Mouse (Mus musculus): ENCODE measurements around the gene Hipk3. TPM values are rescaled to one million over a fixed set of nuclear protein-coding genes. Genes with fewer than 3 reads are reported as not detected.

Hipk3 gene
- total RNA-seq (2014; fragmentation: Nextera tagmentation) (69.2 and 82.4 TPM in 2 replicates), total RNA-seq (2017) (43.3 and 49.7 TPM in 2 replicates), polyA plus RNA-seq (2012) (12.2 and 12.8 TPM in 2 replicates)

DNA sequence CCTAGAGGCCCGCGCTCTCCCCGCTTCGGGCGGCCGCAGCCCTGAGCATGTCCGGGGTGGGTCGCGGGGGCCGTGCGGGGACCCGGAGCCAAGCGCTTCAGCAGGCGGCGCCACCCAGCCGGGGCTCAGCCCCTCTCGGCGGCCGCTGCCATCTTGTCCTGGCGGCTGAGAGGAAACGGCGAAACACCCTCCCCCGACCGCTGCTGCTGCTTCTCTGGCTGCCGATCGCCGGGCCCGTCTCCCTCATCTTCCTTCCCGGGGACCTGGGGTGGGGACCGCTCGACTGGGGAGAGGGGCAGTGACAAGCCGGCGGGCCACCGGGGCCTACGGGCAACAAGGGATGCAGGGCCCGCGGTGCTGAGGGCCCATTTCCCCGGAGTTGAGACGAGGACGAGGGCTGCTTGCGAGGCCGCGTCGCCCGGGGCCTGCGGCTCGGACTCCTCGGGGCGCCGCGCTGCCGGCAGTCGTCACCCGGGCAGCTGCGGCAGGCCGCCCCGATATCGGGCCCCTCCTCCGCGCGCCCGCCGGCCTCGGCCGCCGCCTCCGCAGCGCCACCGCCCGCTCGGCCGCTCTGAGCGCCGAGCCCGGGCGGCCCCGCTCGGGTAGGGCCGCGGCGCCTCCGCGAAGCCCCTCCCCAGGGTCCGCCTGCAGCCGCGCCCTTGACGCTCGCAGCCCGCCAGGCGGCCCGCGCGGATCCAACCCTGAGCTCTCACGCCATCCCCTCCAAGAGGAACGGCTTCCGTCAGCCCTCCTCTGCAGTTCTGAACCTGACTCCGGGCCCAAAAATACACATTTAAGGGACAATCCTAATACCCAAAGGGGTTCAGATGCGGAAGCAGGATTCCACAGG is at the start of gene Hipk3:
Hipk3 (minus strand) TSS at position 496 of the 850 bp plus-strand sequence.
- peak; percentile 70 for DNase-seq (ENCODE audit: low spot score)
- Histone ChIP-seq H3K9me3 (replicated peaks) (no peaks in the 10 kb centered on the region), H3K27me3 (ENCODE audit: insufficient read depth, low read length) (no peaks in the 10 kb centered on the region), H3K4me1 (ENCODE audit: insufficient read depth, low read depth, low read length) (peaks cover 38% of the 10 kb centered on the region), H3K36me3 (replicated peaks) (peaks cover 5% of the 10 kb centered on the region), H3K4me3 (ENCODE audit: low read depth, low read length) (peak within 1 kb of the TSS; percentile 90)
- ATAC-seq (ENCODE audit: extremely low read depth, insufficient number of reproducible peaks, low FRiP score, poor library complexity, severe bottlenecking), result peak; percentile 72
- no peak for TF ChIP-seq TAL1 (conservative IDR thresholded peaks at IDR 0.05; ENCODE audit: low read depth, low read length)
- no peak for TF ChIP-seq GATA2 (IDR thresholded peaks at IDR 0.05; ENCODE audit: borderline replicate concordance, low read depth, low read length)
- no peak for TF ChIP-seq CTCF (IDR thresholded peaks at IDR 0.05; ENCODE audit: low read depth, low read length)
- no peak for TF ChIP-seq POLR2AphosphoS5 (IDR thresholded peaks at IDR 0.05; ENCODE audit: insufficient replicate concordance, low read depth, low read length)
- no peak for TF ChIP-seq GATA1 (IDR thresholded peaks at IDR 0.05; ENCODE audit: borderline replicate concordance, low read length)

DNA sequence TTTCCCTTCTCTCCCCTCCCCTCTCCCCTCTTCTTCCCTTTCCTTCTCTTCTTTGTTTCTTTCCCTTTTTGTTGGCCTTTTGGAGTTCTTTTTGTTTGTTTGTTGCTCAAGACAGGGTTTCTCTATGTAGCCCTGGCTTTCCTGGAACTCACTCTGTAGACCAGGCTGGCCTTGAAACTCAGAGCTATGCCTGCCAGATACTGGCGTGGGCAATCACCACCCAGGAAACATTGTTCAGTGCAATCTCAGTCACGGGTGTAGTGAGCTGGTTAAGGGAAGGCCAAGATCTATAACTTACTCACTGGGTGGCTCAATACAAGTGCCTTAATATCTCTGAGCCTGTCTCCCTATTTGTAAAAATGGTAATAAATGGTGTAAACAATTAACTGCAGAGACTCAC is 46.0 kb upstream of the Hipk3 start:
- H3K27me3 ChIP-seq (ENCODE audit: insufficient read depth, low read length), result peaks cover 8% of the 10 kb centered on the region; the same call in 1 of the 2 replicates
- ATAC-seq (ENCODE audit: extremely low read depth, insufficient number of reproducible peaks, low FRiP score, poor library complexity, severe bottlenecking), result no peak
- H3K4me1 ChIP-seq (ENCODE audit: insufficient read depth, low read depth, low read length), result no peaks in the 10 kb centered on the region
- no peak for TF ChIP-seq POLR2AphosphoS5 (IDR thresholded peaks at IDR 0.05; ENCODE audit: insufficient replicate concordance, low read depth, low read length)
- no peak for TF ChIP-seq TAL1 (conservative IDR thresholded peaks at IDR 0.05; ENCODE audit: low read depth, low read length)
- TF ChIP-seq GATA1 (IDR thresholded peaks at IDR 0.05; ENCODE audit: borderline replicate concordance, low read length), result no peak
- TF ChIP-seq GATA2 (IDR thresholded peaks at IDR 0.05; ENCODE audit: borderline replicate concordance, low read depth, low read length), result no peak
- no peak for TF ChIP-seq CTCF (IDR thresholded peaks at IDR 0.05; ENCODE audit: low read depth, low read length)
- no peak for DNase-seq (ENCODE audit: low spot score)
- H3K4me3 ChIP-seq (ENCODE audit: low read depth, low read length), result no peak overlapping the region
- no peaks in the 10 kb centered on the region for H3K36me3 ChIP-seq (replicated peaks)
- H3K9me3 ChIP-seq (replicated peaks), result no peaks in the 10 kb centered on the region

DNA sequence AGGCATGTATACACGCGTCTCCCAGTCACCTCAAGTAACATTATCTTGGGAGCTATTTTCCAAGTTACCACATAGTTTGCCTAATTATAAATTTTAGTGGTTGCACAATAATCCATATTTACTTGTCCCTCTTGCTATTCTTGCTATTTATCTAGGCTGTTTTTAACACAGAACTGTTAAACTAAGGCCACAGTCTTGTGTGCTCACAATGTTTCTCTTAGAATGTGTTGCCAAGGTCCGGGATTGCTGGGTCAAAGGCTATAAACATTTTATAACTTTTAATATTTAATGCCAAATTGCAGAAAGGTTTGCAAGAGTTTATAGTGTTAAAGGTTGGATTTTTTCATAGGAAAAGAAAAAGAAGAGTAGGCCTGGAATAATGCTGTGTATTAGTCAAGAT is 40.5 kb upstream of the Hipk3 start:
- Histone ChIP-seq H3K9me3 (replicated peaks) (no peaks in the 10 kb centered on the region), H3K36me3 (replicated peaks) (no peaks in the 10 kb centered on the region), H3K4me1 (ENCODE audit: insufficient read depth, low read depth, low read length) (peaks cover 5% of the 10 kb centered on the region; the same call in 1 of the 2 replicates), H3K4me3 (ENCODE audit: low read depth, low read length) (no peak overlapping the region), H3K27me3 (ENCODE audit: insufficient read depth, low read length) (0 out of 2 replicates have a peak, but pooled peaks cover 4% of the 10 kb centered on the region)
- TF ChIP-seq TAL1 (conservative IDR thresholded peaks at IDR 0.05; ENCODE audit: low read depth, low read length) (no peak), GATA1 (IDR thresholded peaks at IDR 0.05; ENCODE audit: borderline replicate concordance, low read length) (no peak), POLR2AphosphoS5 (IDR thresholded peaks at IDR 0.05; ENCODE audit: insufficient replicate concordance, low read depth, low read length) (no peak), CTCF (IDR thresholded peaks at IDR 0.05; ENCODE audit: low read depth, low read length) (no peak), GATA2 (IDR thresholded peaks at IDR 0.05; ENCODE audit: borderline replicate concordance, low read depth, low read length) (no peak)
- no peak for DNase-seq (ENCODE audit: low spot score)
- ATAC-seq (ENCODE audit: extremely low read depth, insufficient number of reproducible peaks, low FRiP score, poor library complexity, severe bottlenecking), result no peak

DNA sequence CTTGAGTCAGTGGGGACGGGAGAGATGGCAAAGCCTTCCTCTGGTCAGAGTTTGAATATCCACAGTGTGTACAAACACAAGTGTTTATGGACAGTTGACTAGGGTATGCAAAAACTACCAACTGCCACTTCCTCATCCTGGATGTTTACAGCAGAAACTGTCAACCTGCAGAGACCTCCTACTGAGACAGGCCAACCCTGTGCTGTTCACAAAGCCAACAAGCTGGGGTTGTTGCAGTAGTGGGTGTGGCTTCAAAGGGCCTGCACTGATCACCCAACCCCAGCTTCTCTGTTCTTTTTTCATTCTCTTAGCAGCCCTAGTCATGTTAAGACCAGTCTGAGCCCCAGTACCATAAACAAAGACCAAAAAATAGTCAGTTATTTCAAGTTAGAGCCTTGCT is 38.3 kb upstream of the Hipk3 start:
- TF ChIP-seq GATA1 (IDR thresholded peaks at IDR 0.05; ENCODE audit: borderline replicate concordance, low read length), result no peak
- no peak for TF ChIP-seq POLR2AphosphoS5 (IDR thresholded peaks at IDR 0.05; ENCODE audit: insufficient replicate concordance, low read depth, low read length)
- TF ChIP-seq CTCF (IDR thresholded peaks at IDR 0.05; ENCODE audit: low read depth, low read length), result no peak
- no peak for TF ChIP-seq GATA2 (IDR thresholded peaks at IDR 0.05; ENCODE audit: borderline replicate concordance, low read depth, low read length)
- no peak for TF ChIP-seq TAL1 (conservative IDR thresholded peaks at IDR 0.05; ENCODE audit: low read depth, low read length)
- DNase-seq (ENCODE audit: low spot score) (no peak), ATAC-seq (ENCODE audit: extremely low read depth, insufficient number of reproducible peaks, low FRiP score, poor library complexity, severe bottlenecking) (no peak)
- peaks cover 5% of the 10 kb centered on the region; the same call in 1 of the 2 replicates for H3K4me1 ChIP-seq (ENCODE audit: insufficient read depth, low read depth, low read length)
- peaks cover 4% of the 10 kb centered on the region for H3K27me3 ChIP-seq (ENCODE audit: insufficient read depth, low read length)
- no peaks in the 10 kb centered on the region for H3K36me3 ChIP-seq (replicated peaks)
- no peak overlapping the region for H3K4me3 ChIP-seq (ENCODE audit: low read depth, low read length)
- no peaks in the 10 kb centered on the region for H3K9me3 ChIP-seq (replicated peaks)

DNA sequence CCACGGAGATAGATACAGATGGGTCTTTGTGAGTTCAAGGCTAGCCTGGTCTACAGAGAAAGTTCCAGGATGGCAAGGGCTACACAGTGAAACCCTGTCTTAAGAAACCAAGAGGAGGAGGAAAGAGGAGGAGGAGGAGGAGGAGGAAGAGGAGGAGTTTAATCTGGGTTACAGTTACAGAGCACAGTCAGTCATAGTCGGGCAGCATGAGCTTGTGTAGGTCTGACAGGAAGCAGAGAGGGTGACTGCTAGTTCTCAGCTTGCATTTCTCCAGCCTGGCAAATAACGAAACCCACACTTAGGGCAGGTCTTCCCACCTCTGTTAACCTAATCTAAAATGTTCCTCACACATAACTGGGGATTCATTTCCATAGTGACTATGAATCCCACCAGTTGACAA is 32.3 kb upstream of the Hipk3 start:
- no peak overlapping the region for H3K4me3 ChIP-seq (ENCODE audit: low read depth, low read length)
- no peaks in the 10 kb centered on the region for H3K9me3 ChIP-seq (replicated peaks)
- DNase-seq (ENCODE audit: low spot score), result no peak
- peaks cover 7% of the 10 kb centered on the region; the same call in 1 of the 2 replicates for H3K4me1 ChIP-seq (ENCODE audit: insufficient read depth, low read depth, low read length)
- H3K36me3 ChIP-seq (replicated peaks), result no peaks in the 10 kb centered on the region
- ATAC-seq (ENCODE audit: extremely low read depth, insufficient number of reproducible peaks, low FRiP score, poor library complexity, severe bottlenecking), result no peak
- TF ChIP-seq POLR2AphosphoS5 (IDR thresholded peaks at IDR 0.05; ENCODE audit: insufficient replicate concordance, low read depth, low read length), result no peak
- TF ChIP-seq CTCF (IDR thresholded peaks at IDR 0.05; ENCODE audit: low read depth, low read length), result no peak
- no peak for TF ChIP-seq TAL1 (conservative IDR thresholded peaks at IDR 0.05; ENCODE audit: low read depth, low read length)
- TF ChIP-seq GATA1 (IDR thresholded peaks at IDR 0.05; ENCODE audit: borderline replicate concordance, low read length), result no peak
- TF ChIP-seq GATA2 (IDR thresholded peaks at IDR 0.05; ENCODE audit: borderline replicate concordance, low read depth, low read length), result no peak
- H3K27me3 ChIP-seq (ENCODE audit: insufficient read depth, low read length), result peaks cover 23% of the 10 kb centered on the region

DNA sequence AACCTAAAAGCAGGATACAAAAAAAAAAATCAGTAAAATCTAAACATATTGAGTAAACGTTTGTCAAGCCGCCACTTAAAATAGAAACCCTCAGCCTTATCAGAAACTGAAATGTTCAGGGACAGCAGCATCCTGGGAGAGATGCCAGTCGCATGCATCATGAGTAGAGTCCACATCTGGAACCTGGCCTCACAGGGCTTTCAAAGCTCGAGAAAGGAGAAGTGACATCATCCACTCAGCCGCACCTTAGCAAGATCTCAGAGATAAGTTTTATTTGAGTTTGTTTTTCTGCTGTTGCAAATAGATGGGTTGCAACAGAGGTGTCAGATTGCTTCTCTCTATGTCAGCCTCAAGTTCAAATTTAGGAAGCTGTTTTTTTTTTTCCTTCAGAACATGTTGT is 31.3 kb upstream of the Hipk3 start:
- Histone ChIP-seq H3K4me1 (ENCODE audit: insufficient read depth, low read depth, low read length) (peaks cover 7% of the 10 kb centered on the region; the same call in 1 of the 2 replicates), H3K36me3 (replicated peaks) (no peaks in the 10 kb centered on the region), H3K4me3 (ENCODE audit: low read depth, low read length) (no peak overlapping the region), H3K9me3 (replicated peaks) (no peaks in the 10 kb centered on the region), H3K27me3 (ENCODE audit: insufficient read depth, low read length) (peaks cover 23% of the 10 kb centered on the region)
- ATAC-seq (ENCODE audit: extremely low read depth, insufficient number of reproducible peaks, low FRiP score, poor library complexity, severe bottlenecking) (0 out of 2 replicates have a peak, but pooled peaks have one; percentile 34), DNase-seq (ENCODE audit: low spot score) (peak; percentile 3)
- TF ChIP-seq TAL1 (conservative IDR thresholded peaks at IDR 0.05; ENCODE audit: low read depth, low read length), result no peak
- TF ChIP-seq CTCF (IDR thresholded peaks at IDR 0.05; ENCODE audit: low read depth, low read length), result no peak
- TF ChIP-seq POLR2AphosphoS5 (IDR thresholded peaks at IDR 0.05; ENCODE audit: insufficient replicate concordance, low read depth, low read length), result no peak
- TF ChIP-seq GATA1 (IDR thresholded peaks at IDR 0.05; ENCODE audit: borderline replicate concordance, low read length), result no peak
- TF ChIP-seq GATA2 (IDR thresholded peaks at IDR 0.05; ENCODE audit: borderline replicate concordance, low read depth, low read length), result no peak

Measured in G1E (cell line).